Mouse (Mus musculus) brain, embryonic 14.5 days (tissue): ENCODE measurements around the gene Pml.

ENCODE experiments used
- CTCF ChIP-seq: fragments of 200-500 bp; IDR thresholded peaks from 2 replicates; pipeline ENCODE4 v1.5.1; 2012; ENCODE audit warnings: inconsistent platforms, mild to moderate bottlenecking, moderate library complexity, borderline replicate concordance; ENCODE audit not compliant: insufficient read depth, insufficient read length; ENCODE audit errors: extremely low read depth
- POLR2A ChIP-seq: fragments of 200-500 bp; IDR thresholded peaks from 2 replicates; pipeline ENCODE4 v1.6.1; 2012; ENCODE audit warnings: mild to moderate bottlenecking, inconsistent platforms, borderline replicate concordance; ENCODE audit not compliant: poor library complexity, insufficient read depth, insufficient read length, severe bottlenecking; ENCODE audit errors: extremely low read depth

GRCm38 (mm10) chr9:58197781-58198701 lies 51.5 kb downstream of the Pml start:
- peak; percentile 61 for TF ChIP-seq CTCF
- no peak for TF ChIP-seq POLR2A
